Mouse (Mus musculus) liver, postnatal 0 days (tissue): ENCODE results near the gene Jak1.

Experiments
- CTCF ChIP-seq: sonication (generic); IDR thresholded peaks from 2 replicates; pipeline ENCODE4 v1.5.1; 2016; ENCODE audit warnings: antibody characterized with exemption, low read depth
- EP300 ChIP-seq: IDR thresholded peaks from 2 replicates; pipeline ENCODE4 v1.6.1; 2016; ENCODE audit warnings: antibody characterized with exemption, low read depth, mild to moderate bottlenecking

DNA sequence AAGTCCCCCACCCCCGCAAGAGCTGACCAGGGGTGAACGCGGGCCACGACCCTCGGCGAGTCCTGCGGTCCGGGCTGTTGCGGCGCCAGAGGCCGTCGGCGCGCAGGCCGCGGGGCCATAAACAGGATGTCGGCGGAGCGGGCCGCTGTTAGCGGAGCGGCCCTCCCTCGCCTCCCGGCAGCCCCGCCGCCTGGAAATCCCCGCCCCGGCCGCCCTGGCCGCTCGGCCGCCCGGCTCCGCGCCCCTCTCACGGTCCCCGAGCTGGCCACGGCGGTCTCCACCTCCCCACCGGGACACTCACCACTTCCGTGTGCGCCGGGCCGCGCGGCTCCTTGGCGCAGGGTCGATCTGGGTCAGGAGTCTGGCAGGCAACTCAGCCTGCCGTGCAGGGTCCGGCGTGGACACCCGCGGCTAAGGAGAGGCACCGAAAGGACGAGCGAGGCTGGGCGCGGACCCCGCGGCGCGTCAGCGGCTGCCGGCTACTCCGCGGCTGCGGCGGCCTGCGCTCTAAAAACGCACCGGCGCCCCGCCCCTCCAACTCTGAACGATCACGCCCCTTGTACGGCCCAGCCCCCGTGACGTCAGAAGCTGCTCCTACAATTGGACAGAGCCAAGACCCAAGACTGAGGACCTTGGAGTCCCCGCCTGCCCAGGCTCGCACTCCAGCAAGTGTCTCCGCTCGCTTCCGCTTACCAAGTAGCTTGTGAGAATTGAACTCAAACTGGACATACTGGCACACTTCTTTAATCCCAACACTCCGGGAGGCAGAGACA is at the start of gene Jak1:
- no peak for TF ChIP-seq CTCF
- TF ChIP-seq EP300, result no peak
